Mouse (Mus musculus) brain, embryonic 14.5 days (tissue): ENCODE measurements around the gene Hoxb2. TPM values are rescaled to one million over a fixed set of nuclear protein-coding genes. Genes with fewer than 3 reads are reported as not detected.

Experiments used
- DNase-seq: peaks from one replicate; pipeline ENCODE4 v3.0.0-alpha.2; 2011; ENCODE audit warnings: low read depth
- CTCF ChIP-seq: fragments of 200-500 bp; IDR thresholded peaks from 2 replicates; pipeline ENCODE4 v1.5.1; 2012; ENCODE audit warnings: inconsistent platforms, mild to moderate bottlenecking, moderate library complexity, borderline replicate concordance; ENCODE audit not compliant: insufficient read depth, insufficient read length; ENCODE audit errors: extremely low read depth
- POLR2A ChIP-seq: fragments of 200-500 bp; IDR thresholded peaks from 2 replicates; pipeline ENCODE4 v1.6.1; 2012; ENCODE audit warnings: mild to moderate bottlenecking, inconsistent platforms, borderline replicate concordance; ENCODE audit not compliant: poor library complexity, insufficient read depth, insufficient read length, severe bottlenecking; ENCODE audit errors: extremely low read depth
- polyA plus RNA-seq: library from polyadenylated mRNA; depleted of rRNA; stranded (reverse); fragments of >200 nt; gene quantifications from 2 replicates; pipeline ENCODE4 v1.2.3, GENCODE M21; 2012

Hoxb2 gene
- polyA plus RNA-seq, 1 experiment, result 18.5 TPM

- DNase-seq, result no peak
- TF ChIP-seq CTCF (no peak), POLR2A (no peak)
Measured at GRCm38 (mm10) chr11:96327122-96327521, 23.2 kb upstream of the Hoxb2 start.

DNA sequence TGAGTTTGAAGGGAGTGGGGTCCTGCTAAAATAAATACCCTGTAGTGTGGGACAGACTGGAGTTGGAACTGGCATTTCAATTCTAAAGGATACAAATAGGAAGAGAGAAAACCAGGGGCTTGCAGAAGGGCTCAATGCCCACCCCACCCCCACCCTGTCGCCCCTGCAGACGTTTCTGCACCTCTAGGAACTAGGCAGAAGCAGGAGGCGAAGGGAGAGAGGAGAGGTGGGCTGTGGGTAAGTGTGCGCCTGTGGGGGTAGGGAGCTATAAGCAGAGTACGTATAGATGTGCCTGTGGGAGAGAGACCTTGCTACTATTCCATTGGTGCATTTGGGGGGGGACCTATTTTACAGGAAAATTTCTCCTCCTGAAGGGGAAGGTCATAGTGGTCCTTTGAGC is 22.6 kb upstream of the Hoxb2 start:
- no peak for TF ChIP-seq POLR2A
- TF ChIP-seq CTCF, result no peak
- DNase-seq, result no peak

DNA sequence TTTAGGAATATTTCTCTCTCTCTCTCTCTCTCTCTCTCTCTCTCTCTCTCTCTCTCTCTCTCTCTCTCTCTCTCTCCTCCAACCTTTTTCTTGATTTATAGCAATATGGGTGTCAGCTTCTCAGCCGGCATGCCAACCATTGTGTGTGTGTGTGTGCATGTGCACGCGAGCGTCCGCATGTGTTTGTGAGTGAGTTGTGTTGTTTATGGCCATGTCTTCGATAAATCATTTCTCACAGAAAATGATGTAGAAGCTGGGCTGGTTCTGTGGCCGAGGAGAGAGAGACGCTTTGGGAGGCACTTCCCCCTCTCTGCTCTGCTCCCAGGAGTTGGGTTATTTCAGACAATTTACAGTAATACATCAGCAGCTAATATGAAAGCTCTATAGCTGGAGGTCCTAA is 21.7 kb upstream of the Hoxb2 start:
- no peak for DNase-seq
- TF ChIP-seq CTCF (no peak), POLR2A (no peak)

DNA sequence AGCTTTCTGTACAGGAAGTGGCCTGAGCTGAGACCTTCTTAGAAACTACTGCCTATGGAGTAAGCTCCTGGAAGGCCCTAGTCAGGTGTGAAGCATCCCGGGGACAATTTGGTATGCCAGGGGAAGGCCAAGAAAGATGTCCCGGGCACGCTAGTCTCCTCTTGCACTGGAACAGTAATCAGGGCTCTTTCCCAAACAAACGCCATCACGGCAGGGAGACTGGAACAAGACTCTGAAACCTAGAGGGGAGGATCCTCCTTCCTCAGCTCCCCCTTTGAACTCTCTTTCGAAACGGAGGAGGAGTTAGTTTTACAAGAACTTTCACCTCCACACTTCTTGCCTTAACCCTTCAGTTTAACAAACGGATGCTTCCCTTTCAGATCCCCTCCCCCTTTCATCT is 18.2 kb upstream of the Hoxb2 start:
- TF ChIP-seq CTCF (no peak), POLR2A (no peak)
- no peak for DNase-seq

- no peak for DNase-seq
- TF ChIP-seq CTCF (no peak), POLR2A (no peak)
Measured at GRCm38 (mm10) chr11:96332618-96333032, 17.7 kb upstream of the Hoxb2 start.

DNA sequence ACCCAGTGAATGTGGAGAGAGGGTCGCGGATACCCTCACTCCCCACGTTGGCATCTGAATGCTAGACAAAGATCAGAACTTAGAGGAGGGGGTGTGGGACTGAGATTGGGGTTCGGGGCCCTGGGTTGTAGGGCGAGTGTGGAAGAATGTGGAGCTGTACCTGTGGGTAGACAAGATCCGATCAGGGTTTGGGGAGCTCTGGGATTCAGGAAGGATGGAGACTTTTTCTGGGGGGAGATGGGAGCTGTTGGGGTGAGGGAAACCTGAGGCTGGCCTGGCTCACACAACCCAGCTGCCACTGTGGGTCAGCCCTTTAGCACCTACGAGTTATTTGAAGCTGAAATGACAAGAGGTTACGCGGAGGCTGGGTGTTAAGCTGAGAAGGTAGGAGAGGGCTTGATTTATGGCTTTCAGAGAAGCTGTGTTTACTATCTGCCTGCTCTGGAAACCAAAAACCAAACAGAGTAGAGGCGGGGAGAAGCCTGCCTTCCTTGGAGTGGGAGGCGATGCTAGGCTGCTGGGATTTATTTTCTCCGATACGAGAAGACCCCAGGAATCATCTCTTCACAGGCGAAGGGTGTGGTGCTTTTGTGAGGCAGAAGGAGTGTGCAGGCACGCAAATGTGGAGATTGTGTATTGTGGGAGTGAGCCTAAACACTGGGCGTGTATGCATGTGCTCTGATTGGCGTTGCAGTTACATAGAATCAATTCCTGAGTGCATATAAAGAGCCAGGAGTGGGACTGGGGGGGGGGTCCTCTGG is 16.9 kb upstream of the Hoxb2 start:
- no peak for DNase-seq
- no peak for TF ChIP-seq POLR2A
- no peak for TF ChIP-seq CTCF

GRCm38 (mm10) chr11:96334002-96334364 is 16.3 kb upstream of the Hoxb2 start:
- TF ChIP-seq POLR2A (no peak), CTCF (no peak)

GRCm38 (mm10) chr11:96334998-96335397 is 15.3 kb upstream of the Hoxb2 start:
- no peak for DNase-seq
- no peak for TF ChIP-seq CTCF
- TF ChIP-seq POLR2A, result no peak

More at GRCm38 (mm10) chr11:96334002-96334364, 16.3 kb upstream of the Hoxb2 start:
- no peak for DNase-seq

DNA sequence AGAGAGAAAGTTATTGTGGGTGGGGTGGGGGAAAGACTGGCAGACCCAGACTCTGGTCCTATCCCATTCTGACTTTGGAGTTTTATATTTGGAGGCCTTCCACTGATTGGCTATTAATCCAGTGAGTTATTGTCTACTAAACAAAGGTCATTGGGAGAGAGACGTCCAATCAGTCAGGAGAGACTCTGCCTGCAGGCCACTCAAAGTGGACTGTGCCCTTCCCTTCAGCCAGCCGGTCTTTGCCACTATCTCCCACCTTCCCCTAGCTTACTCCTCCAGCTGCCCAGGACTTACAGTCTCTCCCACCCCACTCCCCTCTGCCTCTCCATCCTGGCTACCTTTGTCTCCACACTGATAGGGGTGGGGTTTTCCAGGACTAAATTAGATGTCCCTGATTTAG is 13.7 kb upstream of the Hoxb2 start:
- DNase-seq, result no peak
- TF ChIP-seq CTCF (no peak), POLR2A (no peak)

GRCm38 (mm10) chr11:96337026-96337425 is 13.3 kb upstream of the Hoxb2 start:
- DNase-seq, result no peak
- TF ChIP-seq POLR2A (no peak), CTCF (no peak)

- TF ChIP-seq CTCF, result no peak
- TF ChIP-seq POLR2A, result no peak
- DNase-seq, result no peak
Measured at GRCm38 (mm10) chr11:96338957-96339855, 11.1 kb upstream of the Hoxb2 start.

GRCm38 (mm10) chr11:96340698-96341365 is 9.5 kb upstream of the Hoxb2 start:
- TF ChIP-seq POLR2A (no peak), CTCF (no peak)
- DNase-seq, result no peak
